In the genomic region with DNA sequence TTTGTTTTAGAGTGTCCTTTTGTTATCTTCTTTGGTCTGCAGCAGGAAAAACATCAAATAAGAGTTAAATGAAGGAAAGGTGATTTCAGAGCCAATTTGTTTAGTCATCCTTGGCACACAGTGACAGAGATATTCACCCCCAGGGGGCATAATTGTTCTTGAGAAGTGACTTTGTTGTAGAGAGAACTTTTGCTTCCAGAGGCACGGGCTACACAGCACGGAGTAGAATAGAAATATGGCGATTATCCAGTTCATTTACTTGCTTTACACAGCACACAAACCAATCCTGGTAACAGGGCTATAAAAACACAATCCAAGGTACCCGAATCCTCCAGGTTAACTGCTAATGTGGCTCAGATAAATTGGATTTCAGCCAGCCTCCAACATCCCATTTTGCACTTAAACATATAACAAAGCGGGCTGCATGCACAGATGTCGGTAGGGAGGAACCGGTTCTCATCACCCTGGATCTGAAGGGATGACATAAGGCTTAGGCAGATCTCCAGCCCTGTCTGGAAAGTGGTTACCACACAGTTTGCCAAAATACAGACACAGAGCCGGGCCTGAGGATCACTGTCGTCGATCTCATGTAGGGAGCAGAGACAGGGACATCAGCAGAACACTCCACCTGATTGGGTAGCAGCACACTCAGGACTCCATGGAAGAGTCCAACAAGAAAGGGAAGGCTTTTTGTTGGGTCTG, we compare ENCODE assay signal across 8 mouse cellular contexts.
DNase-seq lines count a peak whose midpoint lies in the region; ATAC-seq and TF ChIP-seq lines count a peak whose summit lies in the region.

No protein-coding gene starts in this region.

- H3K4me3 ChIP-seq in intestine, postnatal 0 days (ENCODE audit: low read depth, low read length), result no peak overlapping the region
- H3K4me3 ChIP-seq in intestine, embryonic 16.5 days (ENCODE audit: low read length), result no peak overlapping the region
- no peak overlapping the region for H3K4me3 ChIP-seq in limb, embryonic 13.5 days

- no peaks in the 10 kb centered on the region for H3K27me3 ChIP-seq in intestine, postnatal 0 days (replicated peaks; ENCODE audit: control insufficient read depth, insufficient read depth, low read length)
- H3K27me3 ChIP-seq in intestine, embryonic 16.5 days (replicated peaks; ENCODE audit: control insufficient read depth, insufficient read depth, low read length), result no peaks in the 10 kb centered on the region
- no peaks in the 10 kb centered on the region for H3K27me3 ChIP-seq in limb, embryonic 13.5 days

- H3K36me3 ChIP-seq in intestine, postnatal 0 days (ENCODE audit: control insufficient read depth, insufficient read depth), result no peaks in the 10 kb centered on the region
- no peaks in the 10 kb centered on the region for H3K36me3 ChIP-seq in intestine, embryonic 16.5 days (ENCODE audit: control insufficient read depth, insufficient read depth, low read length)
- no peaks in the 10 kb centered on the region for H3K36me3 ChIP-seq in limb, embryonic 13.5 days

- no peak for TF ChIP-seq POLR2A in brain, embryonic 14.5 days (IDR thresholded peaks at IDR 0.05; ENCODE audit: borderline replicate concordance, extremely low read depth, insufficient read depth, insufficient read length, poor library complexity, severe bottlenecking)

- 65% methylated on average over 10 of the region's 10 CpGs for WGBS in intestine, postnatal 0 days
- WGBS in intestine, embryonic 16.5 days, result 59% methylated on average over 10 of the region's 10 CpGs
- WGBS in limb, embryonic 13.5 days, result 48% methylated on average over 10 of the region's 10 CpGs

- intact Hi-C loops in left cerebral cortex, postnatal 10 days (cut with DNase I), result no loop called here

- peak; percentile 72 for DNase-seq in brain, embryonic 14.5 days (ENCODE audit: low read depth)
- DNase-seq in gastrocnemius, adult 18-20 months (ENCODE audit: low spot score), result peak; percentile 39
- DNase-seq in left cerebral cortex, postnatal 10 days (ENCODE audit: extremely low spot score in 1 of 2, low spot score in 2 of 2), result no peak
- DNase-seq in right cerebral cortex, postnatal 25 days, result no peak
- no peak for DNase-seq in thymus, postnatal 0 days (ENCODE audit: low spot score)

- H3K4me2 ChIP-seq in intestine, postnatal 0 days (replicated peaks; ENCODE audit: low read depth), result no peak overlapping the region
- no peak overlapping the region for H3K4me2 ChIP-seq in intestine, embryonic 16.5 days (ENCODE audit: low read depth, low read length)
- no peak overlapping the region for H3K4me2 ChIP-seq in limb, embryonic 13.5 days (replicated peaks)

- no peak for ATAC-seq in intestine, postnatal 0 days
- no peak for ATAC-seq in intestine, embryonic 16.5 days
- peak; percentile 65 for ATAC-seq in limb, embryonic 13.5 days (ENCODE audit: low FRiP score, low read depth)

- H3K9ac ChIP-seq in intestine, postnatal 0 days (ENCODE audit: low read depth, low read length), result no peak overlapping the region
- H3K9ac ChIP-seq in intestine, embryonic 16.5 days (ENCODE audit: low read depth, low read length), result no peak overlapping the region
- no peak overlapping the region for H3K9ac ChIP-seq in limb, embryonic 13.5 days

- TF ChIP-seq CTCF in intestine, postnatal 0 days (IDR thresholded peaks at IDR 0.05; ENCODE audit: low read depth), result peak; percentile 25; the same call in 1 of the 2 replicates
- TF ChIP-seq CTCF in brain, embryonic 14.5 days (IDR thresholded peaks at IDR 0.05; ENCODE audit: borderline replicate concordance, extremely low read depth, insufficient read depth, insufficient read length), result no peak

- H3K9me3 ChIP-seq in intestine, postnatal 0 days (ENCODE audit: control insufficient read depth), result no peaks in the 10 kb centered on the region
- no peaks in the 10 kb centered on the region for H3K9me3 ChIP-seq in intestine, embryonic 16.5 days (ENCODE audit: control insufficient read depth, low read length)
- H3K9me3 ChIP-seq in limb, embryonic 13.5 days, result no peaks in the 10 kb centered on the region

- H3K4me1 ChIP-seq in intestine, postnatal 0 days (replicated peaks; ENCODE audit: control insufficient read depth, insufficient read depth, low read length), result no peaks in the 10 kb centered on the region
- H3K4me1 ChIP-seq in intestine, embryonic 16.5 days (ENCODE audit: control insufficient read depth, insufficient read depth, low read length), result peaks cover 5% of the 10 kb centered on the region
- H3K4me1 ChIP-seq in limb, embryonic 13.5 days, result peaks cover 64% of the 10 kb centered on the region

- H3K27ac ChIP-seq in intestine, postnatal 0 days (ENCODE audit: low read depth, low read length), result no peak overlapping the region
- H3K27ac ChIP-seq in intestine, embryonic 16.5 days (ENCODE audit: low read length), result no peak overlapping the region
- H3K27ac ChIP-seq in limb, embryonic 13.5 days, result no peak overlapping the region; the same call in 1 of the 2 replicates

Comparison
In these comparisons a context has a peak if more than half of its experiments do, and no peak if none do; other contexts are left out.
1. DNase-seq: peak in brain, embryonic 14.5 days (single experiment) and gastrocnemius, adult 18-20 months (single experiment); none in left cerebral cortex, postnatal 10 days (0 of 2), right cerebral cortex, postnatal 25 days (single experiment) and thymus, postnatal 0 days (single experiment).